Mouse (Mus musculus) cortical plate, adult 2 months (tissue): ENCODE measurements at regions not wholly inside any gene's neighbourhood (a gene's known extent, or its start where the extent isn't known, plus 50 kb on each side); places are given as distances from the start of the nearest gene placed in this dataset.

Source experiments
- H3K27ac ChIP-seq: fragments of 200-500 bp; 2 replicates; pipeline ENCODE4 v1.5.1; 2012; ENCODE audit warnings: low read length, control low read depth, inconsistent platforms; ENCODE audit not compliant: insufficient read depth
- H3K4me1 ChIP-seq: fragments of 200-500 bp; 2 replicates; pipeline ENCODE4 v1.6.1; 2011; ENCODE audit warnings: low read length; ENCODE audit not compliant: control insufficient read depth, insufficient read depth
- H3K4me3 ChIP-seq: fragments of 200-500 bp; 2 replicates; pipeline ENCODE4 v1.5.1; 2011; ENCODE audit warnings: mild to moderate bottlenecking, low read length, control low read depth; ENCODE audit not compliant: insufficient read depth
- CTCF ChIP-seq: fragments of 200-500 bp; IDR thresholded peaks from 2 replicates; pipeline ENCODE4 v1.5.1; 2011; ENCODE audit warnings: mild to moderate bottlenecking, control low read depth, low read length; ENCODE audit not compliant: insufficient read depth; ENCODE audit errors: extremely low read depth
- POLR2A ChIP-seq: fragments of 200-500 bp; IDR thresholded peaks from 2 replicates; pipeline ENCODE4 v1.6.1; 2011; ENCODE audit warnings: mild to moderate bottlenecking, low read length, control low read depth; ENCODE audit not compliant: insufficient read depth; ENCODE audit errors: extremely low read depth

- TF ChIP-seq CTCF (no peak), POLR2A (no peak)
- Histone ChIP-seq H3K4me1 (peaks cover 2% of the 10 kb centered on the region; the same call in 1 of the 2 replicates), H3K27ac (no peak overlapping the region), H3K4me3 (no peak overlapping the region)
These were observed 79.3 kb upstream of the Tet2 start for GRCm38 (mm10) chr3:133624079-133624875.

GRCm38 (mm10) chr3:133625046-133625445 is 80.1 kb upstream of the Tet2 start:
- Histone ChIP-seq H3K4me1 (peaks cover 2% of the 10 kb centered on the region; the same call in 1 of the 2 replicates), H3K27ac (no peak overlapping the region), H3K4me3 (no peak overlapping the region)
- TF ChIP-seq POLR2A (no peak), CTCF (no peak)

DNA sequence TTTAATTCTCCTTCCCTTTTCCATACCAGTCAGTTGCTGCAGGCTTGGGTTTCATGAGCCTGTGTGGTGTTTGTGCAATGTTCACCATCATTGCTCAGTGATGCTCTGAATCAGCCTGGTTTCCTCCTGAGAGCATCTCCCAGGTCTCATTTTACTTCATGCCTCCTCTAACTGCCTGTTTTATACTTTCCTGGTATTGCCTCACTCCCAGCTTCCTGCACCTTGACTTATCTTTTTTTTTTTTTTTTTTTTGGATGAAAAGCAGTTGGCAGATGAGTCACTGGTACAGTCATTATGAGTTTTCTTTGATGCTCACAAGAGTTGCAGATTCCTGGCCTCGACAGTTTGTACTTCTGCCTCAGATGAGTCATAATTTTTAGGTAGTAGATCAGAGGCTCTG is 81.5 kb upstream of the Tet2 start:
- Histone ChIP-seq H3K4me3 (no peak overlapping the region), H3K4me1 (peaks cover 2% of the 10 kb centered on the region; the same call in 1 of the 2 replicates), H3K27ac (no peak overlapping the region)
- TF ChIP-seq POLR2A (no peak), CTCF (no peak)

DNA sequence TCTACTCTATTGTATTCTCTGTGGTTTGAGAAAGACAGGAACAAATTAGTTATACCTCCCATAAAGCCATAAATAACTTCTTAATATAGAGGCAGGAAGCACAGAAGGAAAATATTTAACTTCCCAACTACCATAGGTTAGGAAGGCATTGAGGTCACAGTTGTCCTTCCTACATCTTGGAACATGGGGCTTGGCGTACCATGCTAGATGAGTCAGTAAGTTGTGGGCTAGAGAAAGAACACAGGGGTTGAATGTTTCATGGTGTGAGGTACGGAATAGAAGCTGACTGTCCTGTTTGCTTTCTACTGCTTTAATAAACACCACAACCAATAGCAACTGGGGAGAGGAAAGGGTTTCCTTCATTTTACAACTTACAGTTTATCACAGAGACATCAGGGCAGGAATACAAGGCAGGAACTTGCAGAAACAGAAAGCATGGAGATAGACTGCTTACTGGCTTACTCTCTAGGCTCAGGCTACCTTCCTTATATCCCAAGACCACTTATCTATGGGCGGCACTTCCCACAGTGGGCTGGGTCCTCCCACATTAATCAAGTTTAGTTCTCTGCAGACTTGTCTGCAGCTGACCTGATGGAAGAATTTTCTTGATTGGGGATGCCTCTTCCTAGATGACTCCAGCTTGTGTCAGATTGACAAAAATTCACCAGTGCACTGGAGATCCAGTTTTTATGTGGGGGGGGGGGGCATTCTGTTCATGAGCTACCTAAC is 82.3 kb upstream of the Tet2 start:
- peaks cover 2% of the 10 kb centered on the region; the same call in 1 of the 2 replicates for H3K4me1 ChIP-seq
- TF ChIP-seq POLR2A (no peak), CTCF (no peak)

DNA sequence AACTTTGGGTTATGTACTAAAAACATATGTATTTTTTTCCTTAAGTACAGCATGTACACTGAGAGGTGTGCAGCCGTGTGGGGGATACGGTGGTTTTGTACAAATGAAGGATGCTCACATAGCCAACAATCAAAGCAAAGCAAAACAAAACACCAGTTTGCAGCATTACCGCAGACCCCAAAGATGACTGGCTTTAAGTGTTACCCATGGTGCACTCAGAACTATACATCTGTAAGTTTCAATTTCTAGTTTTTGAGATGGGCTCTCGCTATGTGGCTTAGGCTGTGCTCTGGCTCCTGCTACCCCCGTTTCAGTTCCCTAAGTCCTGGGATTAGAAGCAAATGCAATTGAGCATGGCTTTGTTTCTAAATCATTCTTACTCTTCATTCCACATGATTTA is 89.4 kb upstream of the Tet2 start:
- no peak overlapping the region for H3K27ac ChIP-seq
- no peak overlapping the region for H3K4me3 ChIP-seq
- no peaks in the 10 kb centered on the region for H3K4me1 ChIP-seq
- no peak for TF ChIP-seq CTCF
- no peak for TF ChIP-seq POLR2A

More for the DNA sequence above, 82.3 kb upstream of the Tet2 start:
- H3K27ac ChIP-seq = no peak overlapping the region
- no peak overlapping the region for H3K4me3 ChIP-seq

- H3K4me3 ChIP-seq = no peak overlapping the region
- TF ChIP-seq POLR2A = no peak
- no peak for TF ChIP-seq CTCF
These were observed 100.7 kb upstream of the Tet2 start for GRCm38 (mm10) chr3:133645604-133646003.

GRCm38 (mm10) chr3:133646449-133647059 is 101.6 kb upstream of the Tet2 start:
- no peak for TF ChIP-seq CTCF
- no peak for TF ChIP-seq POLR2A
- no peak overlapping the region for H3K27ac ChIP-seq
- H3K4me3 ChIP-seq = no peak overlapping the region
- H3K4me1 ChIP-seq = no peaks in the 10 kb centered on the region

More at GRCm38 (mm10) chr3:133645604-133646003, 100.7 kb upstream of the Tet2 start:
- Histone ChIP-seq H3K27ac (no peak overlapping the region), H3K4me1 (no peaks in the 10 kb centered on the region)

DNA sequence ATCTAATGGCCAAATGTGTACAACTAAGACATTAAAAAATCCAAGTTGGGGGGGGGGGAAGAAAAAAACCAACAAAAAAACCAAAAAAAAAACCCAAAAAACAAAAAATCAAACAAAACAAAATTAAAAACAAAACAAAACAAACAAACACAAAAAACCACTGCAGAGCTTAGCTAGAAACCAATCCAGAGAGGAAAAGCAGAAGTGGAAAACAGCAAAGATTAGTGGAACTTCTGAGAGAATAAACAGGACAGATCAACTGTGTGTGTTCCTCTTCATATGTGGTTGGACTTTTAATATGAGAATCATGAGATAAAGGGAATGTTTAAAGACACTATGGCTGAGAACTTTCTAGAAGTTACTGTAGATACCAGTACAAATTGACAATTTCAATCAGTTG is 105.1 kb upstream of the Tet2 start:
- no peak overlapping the region for H3K27ac ChIP-seq
- TF ChIP-seq CTCF (no peak), POLR2A (no peak)
- H3K4me3 ChIP-seq = no peak overlapping the region
- H3K4me1 ChIP-seq = no peaks in the 10 kb centered on the region

GRCm38 (mm10) chr3:133651996-133652395 is 107.1 kb upstream of the Tet2 start:
- TF ChIP-seq CTCF = no peak
- no peak overlapping the region for H3K27ac ChIP-seq
- no peak overlapping the region for H3K4me3 ChIP-seq
- no peaks in the 10 kb centered on the region for H3K4me1 ChIP-seq
